ENCODE assay signal across 8 mouse cellular contexts in the genomic region with DNA sequence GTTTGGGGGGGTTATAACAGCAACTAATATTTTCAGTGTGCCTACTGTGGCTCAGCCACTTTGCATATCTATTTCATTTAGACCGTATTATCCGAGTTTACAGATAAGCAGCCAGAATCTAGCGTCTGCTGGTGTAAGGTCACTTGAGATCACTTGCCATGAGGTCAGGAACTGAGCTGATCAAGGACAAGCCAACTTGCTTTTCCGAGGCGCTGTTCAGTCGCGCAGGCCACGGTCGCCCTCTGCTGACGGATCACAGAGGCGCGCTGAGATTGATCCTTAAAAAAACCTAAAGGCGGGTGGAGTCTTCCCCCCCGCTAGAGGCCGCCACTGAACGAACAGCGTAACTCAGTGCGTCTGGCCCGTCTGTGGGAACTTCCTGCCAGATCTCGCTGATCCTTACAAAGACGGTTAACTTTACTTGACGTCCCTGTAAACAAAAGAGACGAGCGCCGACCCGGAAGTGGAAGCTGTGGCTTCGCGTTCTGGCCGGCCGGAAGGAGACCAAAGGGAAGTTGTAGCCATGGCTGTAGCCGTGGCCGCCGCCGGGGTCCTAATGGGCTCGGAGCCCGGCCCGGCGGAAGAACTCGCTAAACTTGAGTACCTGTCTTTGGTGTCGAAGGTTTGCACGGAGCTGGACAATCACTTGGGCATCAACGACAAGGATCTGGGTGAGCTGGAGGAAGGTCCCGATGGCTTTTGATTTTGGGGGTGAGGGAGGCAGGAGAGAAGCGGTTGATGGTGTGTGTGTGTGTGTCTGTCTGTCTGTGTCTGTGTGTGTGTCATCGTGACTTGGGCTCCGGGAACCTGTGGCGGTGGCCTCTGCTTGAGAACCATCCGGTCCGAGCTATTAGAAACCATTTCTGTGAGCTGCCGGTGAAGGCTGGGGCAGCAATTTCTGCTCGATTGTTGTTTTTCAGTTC. TPM values are rescaled to one million over a fixed set of nuclear protein-coding genes. Genes with fewer than 3 reads are reported as not detected.
A peak's percentile ranks its signal among the peaks of the same experiment; 100 is the strongest.
DNase-seq lines count a peak whose midpoint lies in the region; ATAC-seq and TF ChIP-seq lines count a peak whose summit lies in the region.

A gene (plus strand): TSS at position 402 of the 923 bp plus-strand sequence.

- H3K27ac ChIP-seq in MEL (ENCODE audit: control insufficient read depth, low read depth, low read length): peak within 1 kb of the TSS; percentile 61
- peak within 1 kb of the TSS; percentile 32; the same call in 1 of the 2 replicates for H3K27ac ChIP-seq in cerebellum, adult 2 months (ENCODE audit: insufficient read depth, low read length)
- peak within 1 kb of the TSS; percentile 62; the same call in 1 of the 2 replicates for H3K27ac ChIP-seq in forebrain, postnatal 0 days (ENCODE audit: low read depth, low read length)
- H3K27ac ChIP-seq in lung, embryonic 15.5 days: peak within 1 kb of the TSS; percentile 53

- peaks cover 2 to 9% of the 10 kb centered on the region in 2 experiments; a peak in 2 of 4 replicates for H3K4me1 ChIP-seq in MEL (ENCODE audit: control insufficient read depth in 1 of 2, insufficient read depth in 2 of 2, low read length in 2 of 2)
- H3K4me1 ChIP-seq in cerebellum, adult 2 months (ENCODE audit: control insufficient read depth, insufficient read depth, low read length): no peaks in the 10 kb centered on the region
- H3K4me1 ChIP-seq in forebrain, postnatal 0 days (ENCODE audit: insufficient read depth): no peaks in the 10 kb centered on the region
- peaks cover 9% of the 10 kb centered on the region for H3K4me1 ChIP-seq in lung, embryonic 15.5 days

- peaks cover 4 to 10% of the 10 kb centered on the region in 2 experiments for H3K36me3 ChIP-seq in MEL (ENCODE audit: control insufficient read depth in 1 of 2, insufficient read depth in 2 of 2, low read length in 2 of 2)
- H3K36me3 ChIP-seq in forebrain, postnatal 0 days (ENCODE audit: insufficient read depth): peaks cover 29% of the 10 kb centered on the region
- peaks cover 26% of the 10 kb centered on the region for H3K36me3 ChIP-seq in lung, embryonic 15.5 days

- DNase-seq in MEL (ENCODE audit: low read depth, low spot score): peak; percentile 100
- DNase-seq in cerebellum, adult 2 months: peak; percentile 98 to 99
- DNase-seq in forebrain, postnatal 0 days: peak; percentile 99
- peak; percentile 99 for DNase-seq in heart, postnatal 4 days
- peak; percentile 98 to 99 for DNase-seq in layer of hippocampus, adult 8-10 months (ENCODE audit: low spot score in 2 of 2)
- peak; percentile 96 for DNase-seq in ovary, adult 18-20 months (ENCODE audit: low spot score)
- peak; percentile 97 for DNase-seq in thymus, postnatal 0 days (ENCODE audit: low spot score)

- peak within 1 kb of the TSS; percentile 55 for H3K4me2 ChIP-seq in forebrain, postnatal 0 days (ENCODE audit: low read depth)
- peak within 1 kb of the TSS; percentile 63 for H3K4me2 ChIP-seq in lung, embryonic 15.5 days

- H3K79me2 ChIP-seq in MEL (ENCODE audit: control insufficient read depth, insufficient read depth, low read length, poor library complexity): peaks cover 12% of the 10 kb centered on the region

- TF ChIP-seq EP300 in MEL (IDR thresholded peaks at IDR 0.05; ENCODE audit: low read depth in 1 of 2, low read length in 2 of 2): peak in 1 of 2 experiments; percentile 69; a peak in 2 of 4 replicates

- peak within 1 kb of the TSS; percentile 76 to 85 for H3K4me3 ChIP-seq in MEL (ENCODE audit: control insufficient read depth in 1 of 2, insufficient read depth in 1 of 2, low read depth in 2 of 2, low read length in 2 of 2)
- peak within 1 kb of the TSS; percentile 94 for H3K4me3 ChIP-seq in cerebellum, adult 2 months (replicated peaks; ENCODE audit: insufficient read depth, low read depth, low read length)
- peak within 1 kb of the TSS; percentile 64 for H3K4me3 ChIP-seq in forebrain, postnatal 0 days (ENCODE audit: low read depth, low read length)
- peak within 1 kb of the TSS; percentile 82 for H3K4me3 ChIP-seq in lung, embryonic 15.5 days

- under 1% methylated on average over 51 of the region's 51 CpGs for WGBS in cerebellum, adult 2 months
- WGBS in forebrain, postnatal 0 days: 1% methylated on average over 51 of the region's 51 CpGs
- WGBS in lung, embryonic 15.5 days: under 1% methylated on average over 51 of the region's 51 CpGs

- peaks cover 0 to 2% of the 10 kb centered on the region in 2 experiments; a peak in 2 of 4 replicates for H3K27me3 ChIP-seq in MEL (ENCODE audit: control insufficient read depth in 1 of 2, insufficient read depth in 2 of 2, low read length in 2 of 2)
- no peaks in the 10 kb centered on the region for H3K27me3 ChIP-seq in cerebellum, adult 2 months (ENCODE audit: control insufficient read depth, insufficient read depth, low read length)
- H3K27me3 ChIP-seq in forebrain, postnatal 0 days (ENCODE audit: insufficient read depth, low read length): no peaks in the 10 kb centered on the region
- no peaks in the 10 kb centered on the region for H3K27me3 ChIP-seq in lung, embryonic 15.5 days

- TF ChIP-seq POLR2A in MEL (IDR thresholded peaks at IDR 0.05; ENCODE audit: control insufficient read depth in 1 of 2, insufficient read depth in 1 of 2, low read depth in 1 of 2, low read length in 2 of 2, poor library complexity in 1 of 2): peak; percentile 79 to 82
- peak; percentile 44; the same call in 1 of the 2 replicates for TF ChIP-seq POLR2A in cerebellum, adult 2 months (IDR thresholded peaks at IDR 0.05; ENCODE audit: borderline replicate concordance, insufficient read depth, low read length)

- TF ChIP-seq CTCF in MEL (IDR thresholded peaks at IDR 0.05 in 2 of 3, conservative IDR thresholded peaks at IDR 0.05 in 1 of 3; ENCODE audit: control insufficient read depth in 1 of 3, insufficient read depth in 1 of 3, low read depth in 2 of 3, low read length in 3 of 3, poor library complexity in 1 of 3, severe bottlenecking in 1 of 3): peak; percentile 87 to 100 (median 98); a peak in 5 of 6 replicates
- TF ChIP-seq CTCF in cerebellum, adult 2 months (IDR thresholded peaks at IDR 0.05; ENCODE audit: borderline replicate concordance, insufficient read depth, low read depth, low read length): peak; percentile 99
- peak; percentile 100 for TF ChIP-seq CTCF in forebrain, postnatal 0 days (IDR thresholded peaks at IDR 0.05; ENCODE audit: low read depth)

- peak; percentile 97 for TF ChIP-seq RAD21 in MEL (IDR thresholded peaks at IDR 0.05; ENCODE audit: low read depth, low read length)

- H3K9me3 ChIP-seq in MEL (replicated peaks; ENCODE audit: insufficient read depth, low read length): no peaks in the 10 kb centered on the region
- no peaks in the 10 kb centered on the region for H3K9me3 ChIP-seq in forebrain, postnatal 0 days (ENCODE audit: low read length)
- no peaks in the 10 kb centered on the region for H3K9me3 ChIP-seq in lung, embryonic 15.5 days

- H3K9ac ChIP-seq in MEL (ENCODE audit: control insufficient read depth, low read depth, low read length, poor library complexity, severe bottlenecking): peak within 1 kb of the TSS; percentile 84
- peak within 1 kb of the TSS; percentile 67 for H3K9ac ChIP-seq in forebrain, postnatal 0 days
- H3K9ac ChIP-seq in lung, embryonic 15.5 days: peak within 1 kb of the TSS; percentile 73

- peak; percentile 99 for ATAC-seq in forebrain, postnatal 0 days
- peak; percentile 97 for ATAC-seq in lung, embryonic 15.5 days (ENCODE audit: borderline replicate concordance, extremely low read depth, low FRiP score, low TSS enrichment)

TF ChIP-seq in MEL, 35 proteins besides CTCF, POLR2A, EP300 and RAD21 (continues in another document):
- TF ChIP-seq UBTF (IDR thresholded peaks at IDR 0.05; ENCODE audit: borderline replicate concordance, insufficient read depth, low read depth, low read length) (no peak), NRF1 (IDR thresholded peaks at IDR 0.05; ENCODE audit: insufficient read depth, low read depth, low read length, poor library complexity, severe bottlenecking) (peak; percentile 39; the same call in 1 of the 2 replicates), USF2 (IDR thresholded peaks at IDR 0.05; ENCODE audit: borderline replicate concordance in 1 of 2, insufficient read depth in 1 of 2, low read depth in 1 of 2, low read length in 2 of 2) (no peak), TAL1 (IDR thresholded peaks at IDR 0.05; ENCODE audit: low read length) (no peak), MYB (IDR thresholded peaks at IDR 0.05; ENCODE audit: low read depth, low read length) (peak; percentile 85), MAX (IDR thresholded peaks at IDR 0.05; ENCODE audit: low read length) (peak; percentile 83), POLR2AphosphoS5 (IDR thresholded peaks at IDR 0.05; ENCODE audit: borderline replicate concordance, low read depth, low read length) (no peak), TBP (IDR thresholded peaks at IDR 0.05; ENCODE audit: low read depth, low read length) (peak; percentile 78), HCFC1 (IDR thresholded peaks at IDR 0.05; ENCODE audit: low read depth, low read length) (peak; percentile 97), MAFK (IDR thresholded peaks at IDR 0.05; ENCODE audit: borderline replicate concordance, low read depth, low read length) (no peak), BHLHE40 (IDR thresholded peaks at IDR 0.05; ENCODE audit: borderline replicate concordance, low read depth, low read length) (peak; percentile 64), TCF12 (IDR thresholded peaks at IDR 0.05; ENCODE audit: low read depth, low read length) (peak; percentile 77), JUND (IDR thresholded peaks at IDR 0.05; ENCODE audit: low read depth, low read length) (0 out of 2 replicates have a peak, but pooled peaks have one; percentile 61), GABPA (IDR thresholded peaks at IDR 0.05; ENCODE audit: low read depth, low read length) (peak; percentile 94; the same call in 1 of the 2 replicates), POLR2AphosphoS2 (IDR thresholded peaks at IDR 0.05; ENCODE audit: low read length) (peak; percentile 83), CHD2 (IDR thresholded peaks at IDR 0.05; ENCODE audit: low read length) (peak; percentile 29), ZNF384 (IDR thresholded peaks at IDR 0.05; ENCODE audit: low read depth, low read length) (peak; percentile 91)

RNA-seq across cellular contexts. Expression of the gene that starts here (rescaled TPM):
- total RNA-seq in MEL (2012; rRNA removed): 33.1 and 34.3 TPM in 2 replicates
- 10 to 100 TPM in 1 of 2 experiments, not detected in 1; 44.7 TPM for polyA plus RNA-seq in MEL (2012; ENCODE audit: insufficient read depth in 1 of 2, insufficient read length in 2 of 2, low read depth in 1 of 2, low replicate concordance in 2 of 2, missing spikeins in 1 of 2)
- polyA plus RNA-seq in cerebellum, adult 2 months (2012; rRNA removed): 27.4 and 28.9 TPM in 2 replicates
- 26.5 and 33.3 TPM in 2 replicates for total RNA-seq in forebrain, postnatal 0 days (2014; rRNA removed)
- 18.8 and 25.0 TPM in 2 replicates for polyA plus RNA-seq in forebrain, postnatal 0 days (2015; fragmentation: Nextera tagmentation; extraction: Ambion mirVana)
- total RNA-seq in heart, postnatal 4 days (2021): 10 to 100 TPM; 21.6 to 21.7 TPM
- 10 to 100 TPM; 31.2 to 38.3 (median 35.3) TPM for total RNA-seq in layer of hippocampus, adult 8-10 months (2022)
- 29.0 and 31.2 TPM in 2 replicates for polyA plus RNA-seq in lung, embryonic 15.5 days (2015; fragmentation: Nextera tagmentation; extraction: Ambion mirVana)
- polyA plus RNA-seq in thymus, postnatal 0 days (2015; fragmentation: Nextera tagmentation; extraction: Ambion mirVana): 42.9 and 53.5 TPM in 2 replicates

Comparison
In these comparisons a context has a peak if more than half of its experiments do, and no peak if none do; other contexts are left out.
1. Peak in every context shown above with its lines: DNase-seq, ATAC-seq, H3K4me3 ChIP-seq and H3K27ac ChIP-seq.